Mouse (Mus musculus) gastrocnemius, adult 2 months (tissue): ENCODE measurements at regions not wholly inside any gene's neighbourhood (a gene's known extent, or its start where the extent isn't known, plus 50 kb on each side); places are given as distances from the start of the nearest gene placed in this dataset.

Experiments
- DNase-seq: peaks from one replicate; pipeline ENCODE4 v3.0.0; 2022
- H3K27ac ChIP-seq: fragments of 200-600 bp; 2 replicates; pipeline ENCODE4 v1.8.1; 2022; ENCODE audit warnings: mild to moderate bottlenecking
- H3K4me3 ChIP-seq: fragments of 200-600 bp; 2 replicates; pipeline ENCODE4 v1.8.1; 2022; ENCODE audit warnings: mild to moderate bottlenecking, moderate library complexity
- CTCF ChIP-seq: fragments of 200-600 bp; IDR thresholded peaks from 2 replicates; pipeline ENCODE4 v1.8.1; 2022; ENCODE audit warnings: antibody characterized with exemption, mild to moderate bottlenecking, moderate library complexity
- intact Hi-C: fragments of 180-260 bp; cut with DNase I; formaldehyde crosslinking; loops from one replicate; pipeline ENCODE4 v1.15.1; 2025

GRCm38 (mm10) chr1:138689234-138689633 is 69.3 kb upstream of the Nek7 start:
- intact Hi-C loops: no loop called here
- TF ChIP-seq CTCF: no peak
- H3K4me3 ChIP-seq: no peak overlapping the region
- no peak overlapping the region for H3K27ac ChIP-seq
- DNase-seq: no peak

- intact Hi-C loops: no loop called here
- TF ChIP-seq CTCF: no peak
- Histone ChIP-seq H3K4me3 (no peak overlapping the region), H3K27ac (no peak overlapping the region)
- no peak for DNase-seq
Measured at GRCm38 (mm10) chr1:138686746-138687145, 66.8 kb upstream of the Nek7 start.

- DNase-seq: no peak
- TF ChIP-seq CTCF: no peak
- Histone ChIP-seq H3K27ac (no peak overlapping the region), H3K4me3 (no peak overlapping the region)
- intact Hi-C loops: no loop called here
Measured at GRCm38 (mm10) chr1:138683711-138684110, 63.8 kb upstream of the Nek7 start.

- no peak for DNase-seq
- no peak for TF ChIP-seq CTCF
- Histone ChIP-seq H3K27ac (no peak overlapping the region), H3K4me3 (no peak overlapping the region)
- intact Hi-C loops: no loop called here
Measured at GRCm38 (mm10) chr1:138681970-138682369, 62.0 kb upstream of the Nek7 start.

- DNase-seq: no peak
- Histone ChIP-seq H3K4me3 (no peak overlapping the region), H3K27ac (no peak overlapping the region)
- intact Hi-C loops: no loop called here
- no peak for TF ChIP-seq CTCF
Measured at GRCm38 (mm10) chr1:138674199-138674598, 54.3 kb upstream of the Nek7 start.
